Mouse (Mus musculus) hindbrain, embryonic 14.5 days (tissue): ENCODE data around the gene Nfkbie. TPM values are rescaled to one million over a fixed set of nuclear protein-coding genes. Genes with fewer than 3 reads are reported as not detected.

Experiments used
- ATAC-seq: fragments of 200-750 bp; cut with Nextera tagmentation; 2 replicates; pipeline ENCODE4 v1.8.0; 2017; ENCODE audit warnings: moderate number of reproducible peaks, mild to moderate bottlenecking, moderate TSS enrichment, moderate library complexity; ENCODE audit not compliant: low FRiP score
- DNase-seq: peaks from one replicate; pipeline ENCODE4 v3.0.0-alpha.2; 2015; ENCODE audit warnings: low spot score
- H3K27ac ChIP-seq: fragments of 300-500 bp; sonication (generic); 2 replicates; pipeline ENCODE4 v1.5.1; 2014; ENCODE audit warnings: mild to moderate bottlenecking, moderate library complexity
- H3K27me3 ChIP-seq: fragments of 300-500 bp; sonication (generic); 2 replicates; pipeline ENCODE4 v1.6.1; 2014; ENCODE audit warnings: mild to moderate bottlenecking, low read length, mixed read lengths; ENCODE audit not compliant: control insufficient read depth, insufficient read depth
- H3K36me3 ChIP-seq: fragments of 300-500 bp; sonication (generic); replicated peaks from 2 replicates; pipeline ENCODE4 v1.6.1; 2014; ENCODE audit not compliant: control insufficient read depth, insufficient read depth
- H3K4me1 ChIP-seq: fragments of 300-500 bp; sonication (generic); replicated peaks from 2 replicates; pipeline ENCODE4 v1.6.1; 2014; ENCODE audit warnings: antibody characterized with exemption, low read length, mixed read lengths; ENCODE audit not compliant: control insufficient read depth, insufficient read depth
- H3K4me2 ChIP-seq: fragments of 300-500 bp; sonication (generic); replicated peaks from 2 replicates; pipeline ENCODE4 v1.6.1; 2014; ENCODE audit warnings: mild to moderate bottlenecking, moderate library complexity
- H3K4me3 ChIP-seq: fragments of 300-500 bp; sonication (generic); replicated peaks from 2 replicates; pipeline ENCODE4 v1.5.1; 2014; ENCODE audit warnings: mild to moderate bottlenecking, low read length
- H3K9ac ChIP-seq: fragments of 300-500 bp; sonication (generic); 2 replicates; pipeline ENCODE4 v1.6.1; 2014
- H3K9me3 ChIP-seq: fragments of 300-500 bp; sonication (generic); 2 replicates; pipeline ENCODE4 v1.6.1; 2016; ENCODE audit warnings: low read length; ENCODE audit not compliant: control insufficient read depth
- WGBS: fragments of 180-500 bp; shearing (Covaris S2); extraction: QIAGEN DNeasy Blood & Tissue Kit; methylation state at CpG from one replicate; pipeline ENCODE4 v1.1.7; 2014; 5-methylcytosine and 5-hydroxymethylcytosine counted together
- polyA plus RNA-seq: library from polyadenylated mRNA; unstranded; fragments of >200 nt; fragmentation: Nextera tagmentation; extraction: Ambion mirVana; gene quantifications from 2 replicates; pipeline ENCODE4 v1.2.1, GENCODE M21; 2014

Gene Nfkbie
- polyA plus RNA-seq, 1 experiment from 2014 or later, result 4.3 TPM

DNA sequence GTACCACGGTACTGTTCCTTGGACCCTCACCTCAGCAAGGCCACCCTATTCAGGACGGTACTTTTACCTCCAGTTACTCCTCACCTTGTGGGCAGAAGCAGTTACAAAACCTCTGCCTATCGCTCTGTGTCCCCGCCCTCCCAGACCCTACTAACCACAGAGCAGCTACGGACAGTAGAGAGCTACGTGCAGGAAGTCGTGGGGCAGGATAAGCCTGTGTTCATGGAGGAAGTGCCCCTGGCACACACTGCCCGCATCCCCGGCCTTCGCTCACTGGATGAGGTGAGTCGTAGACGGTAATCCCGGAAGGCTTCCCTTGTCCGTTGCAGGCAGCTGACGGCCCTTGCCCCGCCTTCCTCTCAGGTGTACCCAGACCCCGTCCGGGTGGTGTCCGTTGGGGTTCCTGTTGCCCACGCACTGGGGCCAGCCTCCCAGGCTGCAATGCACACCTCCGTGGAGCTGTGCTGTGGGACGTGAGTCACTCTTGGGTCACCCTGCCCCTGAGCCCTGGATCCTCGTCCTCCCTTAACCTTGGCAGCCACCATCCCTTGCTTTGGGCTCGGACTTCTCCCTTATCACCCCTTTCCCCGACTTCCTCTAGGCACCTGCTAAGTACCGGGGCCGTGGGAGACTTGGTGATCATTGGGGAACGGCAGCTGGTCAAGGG lies 37.8 kb upstream of the Nfkbie start:
- H3K9me3 ChIP-seq, result no peaks in the 10 kb centered on the region
- no peak overlapping the region for H3K4me3 ChIP-seq
- H3K4me2 ChIP-seq, result no peak overlapping the region
- H3K9ac ChIP-seq, result no peak overlapping the region
- H3K27ac ChIP-seq, result no peak overlapping the region
- ATAC-seq, result no peak
- peaks cover 20% of the 10 kb centered on the region for H3K36me3 ChIP-seq
- DNase-seq, result no peak
- no peaks in the 10 kb centered on the region for H3K27me3 ChIP-seq
- WGBS, result 93% methylated on average over 28 of the region's 28 CpGs
- H3K4me1 ChIP-seq, result peaks cover 2% of the 10 kb centered on the region; the same call in 1 of the 2 replicates

DNA sequence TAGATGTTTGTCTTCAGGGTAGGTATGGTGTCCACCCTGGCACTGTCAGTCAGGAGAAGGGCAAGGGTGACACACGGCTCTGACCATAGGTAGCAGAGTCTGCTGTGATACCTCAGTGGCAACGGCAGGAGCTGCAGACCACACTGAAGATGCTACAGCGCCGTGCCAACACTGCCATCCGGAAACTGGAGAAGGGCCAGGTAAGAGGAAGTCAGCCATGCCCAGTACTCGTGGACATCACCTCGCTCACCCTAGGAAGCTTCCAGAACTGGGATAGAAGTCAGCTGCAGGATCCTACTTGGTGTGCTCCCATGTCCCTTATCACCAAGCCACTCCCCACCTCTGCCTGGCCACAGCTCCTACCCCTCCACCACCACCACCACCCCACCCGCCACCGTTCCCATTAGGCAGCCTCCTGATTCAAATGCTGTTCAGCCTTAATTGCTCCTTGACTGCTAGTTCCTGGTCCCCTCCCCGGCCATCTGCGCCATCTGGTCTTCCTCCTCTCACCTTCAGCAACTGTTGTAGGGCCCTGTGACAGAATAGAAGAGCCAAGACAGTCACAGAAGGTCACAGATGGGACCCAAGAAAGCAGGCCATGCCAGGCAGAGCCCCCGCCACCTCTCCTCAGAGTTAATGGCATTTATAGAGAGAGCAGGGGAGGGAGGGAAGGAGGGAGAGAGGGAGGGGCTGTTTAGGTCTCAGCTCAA lies 36.6 kb upstream of the Nfkbie start:
- no peak overlapping the region for H3K27ac ChIP-seq
- no peaks in the 10 kb centered on the region for H3K27me3 ChIP-seq
- no peaks in the 10 kb centered on the region for H3K9me3 ChIP-seq
- peaks cover 3% of the 10 kb centered on the region; the same call in 1 of the 2 replicates for H3K4me1 ChIP-seq
- DNase-seq, result no peak
- peaks cover 20% of the 10 kb centered on the region for H3K36me3 ChIP-seq
- 83% methylated on average over 12 of the region's 12 CpGs for WGBS
- no peak overlapping the region for H3K4me2 ChIP-seq
- H3K4me3 ChIP-seq, result no peak overlapping the region
- no peak overlapping the region for H3K9ac ChIP-seq
- no peak for ATAC-seq

DNA sequence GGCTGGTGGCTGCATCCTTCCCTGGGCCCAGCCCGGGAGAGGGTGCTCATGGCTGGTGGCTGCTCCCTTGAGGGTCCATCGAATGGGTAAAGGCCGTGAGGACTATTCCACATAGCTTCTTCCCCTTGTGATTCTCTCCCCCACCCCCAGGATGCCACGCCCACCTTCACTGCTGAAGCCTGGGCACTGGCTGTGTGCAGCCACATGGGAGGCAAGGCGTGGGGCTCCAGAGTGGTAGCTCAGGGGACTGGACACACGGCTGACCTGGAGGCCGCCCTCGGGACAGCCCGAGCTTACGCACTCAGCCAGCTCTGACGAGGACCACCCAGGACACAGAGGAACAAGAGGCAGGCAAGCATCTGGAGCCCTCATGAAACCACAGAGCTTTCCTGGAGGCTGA lies 35.4 kb upstream of the Nfkbie start:
- no peaks in the 10 kb centered on the region for H3K9me3 ChIP-seq
- H3K27me3 ChIP-seq, result no peaks in the 10 kb centered on the region
- no peak overlapping the region for H3K4me3 ChIP-seq
- no peak overlapping the region for H3K9ac ChIP-seq
- no peak overlapping the region for H3K4me2 ChIP-seq
- H3K27ac ChIP-seq, result no peak overlapping the region
- peaks cover 20% of the 10 kb centered on the region for H3K36me3 ChIP-seq
- DNase-seq, result no peak
- WGBS, result 86% methylated on average over 11 of the region's 11 CpGs
- no peak for ATAC-seq
- H3K4me1 ChIP-seq, result peaks cover 3% of the 10 kb centered on the region; the same call in 1 of the 2 replicates

DNA sequence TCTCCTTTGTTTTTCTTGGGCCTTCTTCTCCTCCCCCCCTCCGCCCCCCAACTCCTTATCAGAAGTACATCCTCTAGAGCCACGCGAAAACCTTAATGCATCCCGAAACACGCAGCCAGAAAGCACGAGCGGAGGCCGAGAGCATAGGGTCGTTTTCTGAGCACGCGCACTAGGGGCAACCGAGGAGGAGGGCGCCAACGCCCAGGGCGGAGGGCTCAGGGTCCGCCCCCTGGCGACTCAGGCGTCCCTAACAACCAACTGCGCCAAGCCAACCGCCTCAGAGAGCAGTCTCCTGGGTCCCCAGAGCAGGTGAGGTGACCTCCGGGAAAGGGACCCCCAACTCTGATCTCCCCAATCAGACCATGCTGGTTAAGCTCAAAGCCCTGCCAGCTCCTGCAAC lies 32.2 kb upstream of the Nfkbie start, which contains the start of gene Tcte1:
TSS of gene Tcte1 (plus strand) at position 172 of the 400 bp plus-strand sequence.
- under 1% methylated on average over 20 of the region's 21 CpGs for WGBS
- Histone ChIP-seq H3K36me3 (peaks cover 12% of the 10 kb centered on the region; the same call in 1 of the 2 replicates), H3K27me3 (no peaks in the 10 kb centered on the region), H3K4me1 (peaks cover 3% of the 10 kb centered on the region; the same call in 1 of the 2 replicates), H3K27ac (no peak within 1 kb of the TSS), H3K9me3 (no peaks in the 10 kb centered on the region), H3K4me2 (peak within 1 kb of the TSS; percentile 54), H3K9ac (peak within 1 kb of the TSS; percentile 41), H3K4me3 (peak within 1 kb of the TSS; percentile 28)
- ATAC-seq (peak; percentile 76), DNase-seq (peak; percentile 71)

DNA sequence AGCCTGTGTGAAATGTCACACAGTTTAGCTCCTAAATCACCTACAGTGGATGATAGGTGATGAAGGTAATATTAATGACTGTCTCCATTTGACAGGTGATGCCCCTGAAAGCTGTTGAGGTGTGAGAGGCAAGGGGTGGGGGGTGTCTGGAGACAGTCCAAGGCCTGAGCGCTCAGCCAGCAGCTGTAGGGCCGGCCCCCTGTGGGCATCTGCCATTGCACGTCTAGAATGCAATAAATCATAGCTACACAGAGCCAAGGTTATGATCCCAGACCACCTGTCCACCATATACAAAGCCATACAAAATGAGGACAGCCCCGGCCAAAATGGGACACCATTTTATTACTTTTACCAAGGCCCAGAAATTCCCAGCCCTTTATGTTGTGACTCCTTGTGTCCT lies 30.5 kb upstream of the Nfkbie start:
- DNase-seq (no peak), ATAC-seq (no peak; the same call in 1 of the 2 replicates)
- no peak overlapping the region for H3K4me2 ChIP-seq
- no peak overlapping the region for H3K4me3 ChIP-seq
- H3K9me3 ChIP-seq, result no peaks in the 10 kb centered on the region
- H3K4me1 ChIP-seq, result peaks cover 3% of the 10 kb centered on the region; the same call in 1 of the 2 replicates
- 0 out of 2 replicates have a peak, but pooled peaks cover 12% of the 10 kb centered on the region for H3K36me3 ChIP-seq
- H3K27me3 ChIP-seq, result 0 out of 2 replicates have a peak, but pooled peaks cover 5% of the 10 kb centered on the region
- no peak overlapping the region for H3K9ac ChIP-seq
- WGBS, result 59% methylated on average over 4 of the region's 4 CpGs
- no peak overlapping the region for H3K27ac ChIP-seq

DNA sequence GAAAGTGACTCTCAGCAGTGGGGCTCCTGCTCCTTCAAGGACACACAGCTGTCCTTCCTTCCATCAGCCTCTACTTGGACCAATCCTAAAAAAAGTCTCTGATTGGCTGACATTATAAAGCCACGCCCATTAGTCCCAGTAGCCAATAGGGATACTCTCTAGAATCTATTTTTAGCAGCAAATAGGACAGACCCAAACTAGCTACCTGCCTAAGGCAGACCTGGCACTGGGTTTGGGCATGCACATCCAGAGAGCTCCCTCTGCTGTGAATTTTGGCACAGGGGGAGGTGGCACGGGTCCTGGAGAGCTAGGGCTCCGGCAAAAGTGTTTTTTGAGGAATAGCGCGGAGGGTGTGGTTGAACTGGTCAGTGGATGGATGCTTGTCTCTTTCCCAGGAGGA lies 28.9 kb upstream of the Nfkbie start:
- Histone ChIP-seq H3K27me3 (0 out of 2 replicates have a peak, but pooled peaks cover 5% of the 10 kb centered on the region), H3K9me3 (no peaks in the 10 kb centered on the region), H3K36me3 (no peaks in the 10 kb centered on the region), H3K4me3 (no peak overlapping the region), H3K4me1 (peaks cover 3% of the 10 kb centered on the region; the same call in 1 of the 2 replicates), H3K27ac (no peak overlapping the region), H3K9ac (no peak overlapping the region), H3K4me2 (no peak overlapping the region)
- DNase-seq (no peak), ATAC-seq (no peak)
- 22% methylated on average over 5 of the region's 5 CpGs for WGBS

DNA sequence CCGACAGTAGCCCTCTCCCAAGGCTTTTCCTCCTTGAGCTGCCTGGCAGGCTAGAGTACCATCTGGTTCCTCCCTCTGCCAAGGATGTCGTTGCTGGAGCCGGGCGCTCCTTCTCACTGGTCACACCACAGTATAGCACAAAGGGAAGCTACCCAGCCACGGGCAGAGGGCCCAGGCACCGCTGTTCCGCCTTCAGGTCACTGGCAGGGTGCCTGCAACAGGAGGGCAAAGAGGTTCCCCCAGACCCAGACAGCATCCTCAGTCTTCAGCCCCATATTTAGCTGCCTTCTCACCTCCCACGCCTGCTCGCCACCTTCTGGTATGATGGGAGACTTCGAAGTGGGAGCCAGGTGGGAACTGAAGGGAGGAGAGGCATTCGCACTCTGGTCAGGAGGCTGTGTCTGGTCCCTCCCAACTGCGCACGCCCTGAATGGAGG lies 25.1 kb upstream of the Nfkbie start:
- Histone ChIP-seq H3K27ac (no peak overlapping the region), H3K4me1 (no peaks in the 10 kb centered on the region), H3K9me3 (no peaks in the 10 kb centered on the region), H3K4me3 (no peak overlapping the region), H3K4me2 (no peak overlapping the region), H3K36me3 (no peaks in the 10 kb centered on the region), H3K27me3 (peaks cover 14% of the 10 kb centered on the region; the same call in 1 of the 2 replicates), H3K9ac (no peak overlapping the region)
- WGBS, result 40% methylated on average over 13 of the region's 13 CpGs
- ATAC-seq (peak; percentile 71; the same call in 1 of the 2 replicates), DNase-seq (peak; percentile 42)

DNA sequence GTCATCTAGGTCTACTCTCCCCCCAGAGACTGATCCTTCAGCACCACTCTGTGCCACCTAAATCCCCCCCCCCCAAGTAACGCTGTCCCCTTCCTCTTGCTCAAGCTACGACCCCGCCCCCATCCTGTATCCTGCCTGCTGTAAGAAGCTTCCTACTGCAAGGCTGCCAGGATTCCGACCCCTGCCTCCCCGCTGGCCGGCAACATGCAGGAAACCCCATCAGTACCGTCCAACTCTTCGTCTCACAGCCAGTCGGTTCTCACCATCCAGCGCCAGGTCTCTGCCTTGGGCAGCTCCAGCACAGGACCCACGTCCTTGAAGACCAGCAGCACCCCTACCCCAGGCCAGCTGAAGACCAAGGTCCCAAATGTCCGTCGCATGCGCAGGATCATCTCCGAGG lies 22.6 kb upstream of the Nfkbie start:
- Histone ChIP-seq H3K4me1 (no peaks in the 10 kb centered on the region), H3K27ac (no peak overlapping the region), H3K9me3 (no peaks in the 10 kb centered on the region), H3K4me2 (no peak overlapping the region), H3K4me3 (no peak overlapping the region), H3K9ac (no peak overlapping the region), H3K27me3 (peaks cover 27% of the 10 kb centered on the region), H3K36me3 (no peaks in the 10 kb centered on the region)
- DNase-seq, result no peak
- ATAC-seq, result no peak
- 55% methylated on average over 15 of the region's 15 CpGs for WGBS

DNA sequence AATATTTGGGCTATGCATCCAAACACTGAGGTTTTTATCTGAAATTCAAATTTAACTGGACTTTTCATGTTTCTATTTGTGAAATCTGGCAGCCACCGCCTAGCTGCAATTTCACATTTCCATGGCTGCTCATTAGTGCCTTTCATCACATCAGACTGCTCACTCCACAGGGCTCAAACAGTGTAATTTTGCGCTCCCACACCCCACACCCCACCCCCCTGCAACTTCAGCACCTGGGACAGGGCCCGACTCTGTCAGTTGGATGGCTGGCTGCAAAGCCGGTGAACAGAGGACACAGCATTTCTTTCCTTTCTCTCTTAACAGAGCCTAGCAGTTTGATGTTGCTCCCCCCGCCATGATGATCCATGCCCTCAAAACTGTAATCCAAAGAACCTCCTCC lies 19.2 kb upstream of the Nfkbie start:
- Histone ChIP-seq H3K4me2 (no peak overlapping the region), H3K36me3 (no peaks in the 10 kb centered on the region), H3K27me3 (peaks cover 28% of the 10 kb centered on the region), H3K9me3 (no peaks in the 10 kb centered on the region), H3K9ac (no peak overlapping the region), H3K4me3 (no peak overlapping the region), H3K4me1 (no peaks in the 10 kb centered on the region), H3K27ac (no peak overlapping the region)
- DNase-seq (no peak), ATAC-seq (no peak)
- WGBS, result 18% methylated on average over 5 of the region's 5 CpGs
